Mouse (Mus musculus) ES-E14 (cell line): ENCODE data around the gene Hic2.
"Not testable (repeated sequence)": the region's sequence is repeated elsewhere in the genome, so short reads cannot be mapped to it uniquely, and the experiment has no call there.

Experiments
- CHD2 ChIP-seq: IDR thresholded peaks from 2 replicates; pipeline ENCODE4 v1.6.1; 2014; ENCODE audit warnings: mild to moderate bottlenecking, low read depth, low read length, inconsistent platforms
- HCFC1 ChIP-seq: IDR thresholded peaks from 2 replicates; pipeline ENCODE4 v1.6.1; 2012; ENCODE audit warnings: low read length, inconsistent platforms, borderline replicate concordance; ENCODE audit not compliant: insufficient read depth
- ZNF384 ChIP-seq: IDR thresholded peaks from 2 replicates; pipeline ENCODE4 v1.6.1; 2012; ENCODE audit warnings: low read depth, low read length, inconsistent platforms

DNA sequence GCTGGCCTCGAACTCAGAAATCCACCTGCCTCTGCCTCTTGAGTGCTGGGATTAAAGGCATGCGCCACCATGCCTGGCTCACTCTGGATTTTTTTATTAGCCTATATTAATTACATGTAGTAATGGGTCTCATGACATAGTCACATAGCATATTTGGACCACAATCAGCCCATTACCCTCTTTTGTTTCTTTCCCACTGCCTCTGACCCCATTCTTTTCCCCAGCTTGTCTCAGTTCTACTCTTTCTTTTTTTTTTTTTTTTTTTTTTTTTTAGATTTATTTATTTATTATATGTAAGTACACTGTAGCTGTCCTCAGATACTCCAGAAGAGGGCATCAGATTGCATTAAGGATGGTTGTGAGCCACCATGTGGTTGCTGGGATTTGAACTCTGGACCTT lies 1.8 kb upstream of the Hic2 start:
- TF ChIP-seq ZNF384: peak; percentile 61; the same call in 1 of the 2 replicates
- not testable (repeated sequence) for TF ChIP-seq CHD2, HCFC1
